Mouse (Mus musculus) ES-Bruce4 (cell line): ENCODE measurements around the gene Sgk1.

Experiments
- CTCF ChIP-seq: IDR thresholded peaks from one replicate; pipeline ENCODE4 v1.8.1; 2011; ENCODE audit warnings: low read depth, low read length
- POLR2A ChIP-seq: IDR thresholded peaks from one replicate; pipeline ENCODE4 v1.8.1; 2011; ENCODE audit warnings: low read length; ENCODE audit not compliant: insufficient read depth

GRCm38 (mm10) chr10:22007802-22008172 lies 125.8 kb downstream of the Sgk1 start:
- TF ChIP-seq CTCF (peak; percentile 6), POLR2A (no peak)
